ENCODE assay signal across 14 mouse cellular contexts in genomic region chr3:106555743-106556250, GRCm38 (mm10).
"Had no signal": no experiment of that assay in that cellular context is flagged by ENCODE, and none has a peak within 500 bp of the region (broad histone marks: within the 10 kb centered on the region; RNA-seq: fewer than 3 reads in every experiment).

No protein-coding gene starts in this region.

- H3K4me1 ChIP-seq: lung, embryonic 15.5 days; neural tube, embryonic 12.5 days; stomach, embryonic 15.5 days had no signal

- H3K4me3 ChIP-seq: liver, embryonic 12.5 days; lung, embryonic 15.5 days; megakaryocyte, embryonic 14.5 days; midbrain, embryonic 13.5 days; midbrain, embryonic 15.5 days; neural tube, embryonic 12.5 days; stomach, embryonic 15.5 days had no signal

- H3K9ac ChIP-seq: liver, embryonic 12.5 days; liver, embryonic 14.5 days; lung, embryonic 15.5 days; midbrain, embryonic 13.5 days; midbrain, embryonic 15.5 days; neural tube, embryonic 12.5 days; stomach, embryonic 15.5 days had no signal

- H3K27ac ChIP-seq: liver, embryonic 12.5 days; liver, embryonic 14.5 days; lung, embryonic 15.5 days; midbrain, embryonic 13.5 days; midbrain, embryonic 15.5 days; neural tube, embryonic 12.5 days; stomach, embryonic 15.5 days; stomach, postnatal 0 days had no signal

- DNase-seq: lung, postnatal 10 days; right cerebral cortex, postnatal 14 days; thymus, adult 2 months; thymus, postnatal 14 days; thymus, postnatal 36 days had no signal

- H3K27me3 ChIP-seq: liver, embryonic 12.5 days; lung, embryonic 15.5 days; megakaryocyte, embryonic 14.5 days; midbrain, embryonic 13.5 days; midbrain, embryonic 15.5 days; neural tube, embryonic 12.5 days; stomach, embryonic 15.5 days had no signal
